Mouse (Mus musculus): Measurements from ENCODE around the gene 2010005H15Rik. TPM values are rescaled to one million over a fixed set of nuclear protein-coding genes. Genes with fewer than 3 reads are reported as not detected.

2010005H15Rik gene
- polyA plus RNA-seq, 1 experiment from 2014 or later = not detected

Other genes starting within 250 kb of the 2010005H15Rik start
- 77.8 and 83.9 TPM in 2 replicates for gene Kpna1, start 242.7 kb upstream of the 2010005H15Rik start, polyA plus RNA-seq (2016; fragmentation: Nextera tagmentation; extraction: Ambion mirVana)
- 11.2 and 11.5 TPM in 2 replicates for gene Wdr5b, start 180.3 kb upstream of the 2010005H15Rik start, polyA plus RNA-seq (2016; fragmentation: Nextera tagmentation; extraction: Ambion mirVana)
- 162 and 187 TPM in 2 replicates for gene Fam162a, start 149.9 kb upstream of the 2010005H15Rik start, polyA plus RNA-seq (2016; fragmentation: Nextera tagmentation; extraction: Ambion mirVana)
- 47.7 and 64.5 TPM in 2 replicates for gene Ccdc58, start 149.8 kb upstream of the 2010005H15Rik start, polyA plus RNA-seq (2016; fragmentation: Nextera tagmentation; extraction: Ambion mirVana)
- 0.06 TPM in 1 of 2 replicates, not detected in the other for gene Csta1, start 90.2 kb upstream of the 2010005H15Rik start, polyA plus RNA-seq (2016; fragmentation: Nextera tagmentation; extraction: Ambion mirVana)
- gene Stfa2l1, start 64.7 kb upstream of the 2010005H15Rik start, polyA plus RNA-seq (2016; fragmentation: Nextera tagmentation; extraction: Ambion mirVana) = 1.5 TPM in 1 of 2 replicates, not detected in the other
- 1.5 and 2.6 TPM in 2 replicates for gene Gm5483, start 37.3 kb upstream of the 2010005H15Rik start, polyA plus RNA-seq (2016; fragmentation: Nextera tagmentation; extraction: Ambion mirVana)
- gene Gm5416, start 11.1 kb upstream of the 2010005H15Rik start, polyA plus RNA-seq (2016; fragmentation: Nextera tagmentation; extraction: Ambion mirVana) = not detected in 2 replicates
- gene Stfa1, start 55.5 kb downstream of the 2010005H15Rik start, polyA plus RNA-seq (2016; fragmentation: Nextera tagmentation; extraction: Ambion mirVana) = 6.2 and 6.6 TPM in 2 replicates
- not detected in 2 replicates for gene BC117090, start 112.9 kb downstream of the 2010005H15Rik start, polyA plus RNA-seq (2016; fragmentation: Nextera tagmentation; extraction: Ambion mirVana)
- 4.5 and 5.9 TPM in 2 replicates for gene BC100530, start 146.3 kb downstream of the 2010005H15Rik start, polyA plus RNA-seq (2016; fragmentation: Nextera tagmentation; extraction: Ambion mirVana)
- 0.79 and 0.98 TPM in 2 replicates for gene Stfa2, start 187.0 kb downstream of the 2010005H15Rik start, polyA plus RNA-seq (2016; fragmentation: Nextera tagmentation; extraction: Ambion mirVana)
- gene Stfa3, start 233.9 kb downstream of the 2010005H15Rik start, polyA plus RNA-seq (2016; fragmentation: Nextera tagmentation; extraction: Ambion mirVana) = 0.78 and 1.1 TPM in 2 replicates

Data from neural tube, embryonic 12.5 days (tissue).